Mouse (Mus musculus): Measurements from ENCODE around the gene Mapre3. TPM values are rescaled to one million over a fixed set of nuclear protein-coding genes. Genes with fewer than 3 reads are reported as not detected.

The Mapre3 gene
- total RNA-seq, 2 experiments from 2014 or later: 50.6 to 57.5 TPM

Other genes with a start within 250 kb of the Mapre3 start
- gene Kcnk3, start 226.5 kb upstream of the Mapre3 start, total RNA-seq (2021): 1 to 10 TPM in 1 of 2 experiments, under 1 TPM in 1; 0.20 to 1.4 TPM
- 10 to 100 TPM in 1 of 2 experiments, 1 to 10 TPM in 1; 9.5 to 12.0 TPM for gene Slc35f6, start 166.7 kb upstream of the Mapre3 start, total RNA-seq (2021)
- gene Cenpa, start 147.9 kb upstream of the Mapre3 start, total RNA-seq (2021): 1 to 10 TPM; 3.2 to 6.5 TPM
- 1 to 10 TPM; 1.0 to 2.0 TPM for gene Dpysl5, start 103.1 kb upstream of the Mapre3 start, total RNA-seq (2021)
- 10 to 100 TPM; 25.2 to 35.0 TPM for gene Tmem214, start 53.4 kb downstream of the Mapre3 start, total RNA-seq (2021)
- gene Agbl5, start 74.1 kb downstream of the Mapre3 start, total RNA-seq (2021): 1 to 10 TPM; 2.0 to 2.5 TPM
- gene Ost4, start 93.1 kb downstream of the Mapre3 start, total RNA-seq (2021): 100 to 1,000 TPM; 103 to 117 TPM
- gene Emilin1, start 98.8 kb downstream of the Mapre3 start, total RNA-seq (2021): 10 to 100 TPM in 1 of 2 experiments, 1 to 10 TPM in 1; 9.3 to 10.9 TPM
- gene Khk, start 106.8 kb downstream of the Mapre3 start, total RNA-seq (2021): 10 to 100 TPM; 25.2 to 34.5 TPM
- 1 to 10 TPM; 3.4 to 4.3 TPM for gene Cgref1, start 130.9 kb downstream of the Mapre3 start, total RNA-seq (2021)
- 10 to 100 TPM; 69.8 to 81.6 TPM for gene Preb, start 145.7 kb downstream of the Mapre3 start, total RNA-seq (2021)
- gene Tcf23, start 154.0 kb downstream of the Mapre3 start, total RNA-seq (2021): under 1 TPM; 0.18 to 0.21 TPM
- 10 to 100 TPM; 41.8 to 44.4 TPM for gene Atraid, start 233.7 kb downstream of the Mapre3 start, total RNA-seq (2021)
- 1 to 10 TPM; 2.5 to 3.5 TPM for gene Slc5a6, start 234.3 kb downstream of the Mapre3 start, total RNA-seq (2021)
- gene Cad, start 240.1 kb downstream of the Mapre3 start, total RNA-seq (2021): 10 to 100 TPM; 19.3 to 25.1 TPM

All from gastrocnemius, postnatal 25 days (tissue).